In genomic region chr3:37608926-37609325, GRCm38 (mm10) we compare ENCODE assay signal across 13 mouse cellular contexts. TPM values are rescaled to one million over a fixed set of nuclear protein-coding genes. Genes with fewer than 3 reads are reported as not detected.
DNase-seq lines count a peak whose midpoint lies in the region; TF ChIP-seq lines count a peak whose summit lies in the region.
"Had no signal": no experiment of that assay in that cellular context is flagged by ENCODE, and none has a peak within 500 bp of the region (broad histone marks: within the 10 kb centered on the region; RNA-seq: fewer than 3 reads in every experiment).

No protein-coding gene starts in this region.

- peak; percentile 65 for TF ChIP-seq CTCF in layer of hippocampus, adult 2 months (conservative IDR thresholded peaks at IDR 0.05)
- TF ChIP-seq CTCF in bone marrow, adult 2 months (IDR thresholded peaks at IDR 0.05; ENCODE audit: control insufficient read depth, insufficient read depth, low read length), result 0 out of 2 replicates have a peak, but pooled peaks have one; percentile 26

- no peak for DNase-seq in layer of hippocampus, adult 2 months (ENCODE audit: low spot score in 2 of 2)
- DNase-seq in layer of hippocampus, adult 11-12 months (ENCODE audit: low spot score), result no peak
- peak; percentile 22 for DNase-seq in 3T3-L1 (ENCODE audit: low read depth, low spot score)
- DNase-seq in A20 (ENCODE audit: low read depth, low spot score), result peak; percentile 42
- no peak for DNase-seq in right cerebral cortex, adult 2 months (ENCODE audit: low spot score in 2 of 2)
- no peak for DNase-seq in adrenal gland, postnatal 4 days (ENCODE audit: low spot score in 2 of 2)
- DNase-seq: cerebellum, adult 9-10 months; gastrocnemius, postnatal 25 days had no signal

- no peak overlapping the region for H3K4me3 ChIP-seq in layer of hippocampus, adult 2 months
- H3K4me3 ChIP-seq in bone marrow, adult 2 months (replicated peaks; ENCODE audit: control insufficient read depth, low read depth, low read length), result no peak overlapping the region
- H3K4me3 ChIP-seq: embryonic facial prominence, embryonic 12.5 days; forebrain, embryonic 13.5 days; lung, embryonic 15.5 days; midbrain, embryonic 10.5 days had no signal

- 85% methylated on average over 4 of the region's 4 CpGs for WGBS in bone marrow, adult 2 months

- H3K27ac ChIP-seq in layer of hippocampus, adult 2 months, result no peak overlapping the region
- no peak overlapping the region for H3K27ac ChIP-seq in bone marrow, adult 2 months (ENCODE audit: control insufficient read depth, insufficient read depth, low read depth, low read length, poor library complexity)
- H3K27ac ChIP-seq: embryonic facial prominence, embryonic 12.5 days; forebrain, embryonic 13.5 days; lung, embryonic 15.5 days; midbrain, embryonic 10.5 days had no signal

- H3K4me1 ChIP-seq in bone marrow, adult 2 months (ENCODE audit: control insufficient read depth, insufficient read depth, low read length), result peaks cover 5% of the 10 kb centered on the region
- H3K4me1 ChIP-seq: lung, embryonic 15.5 days had no signal

- no peak for TF ChIP-seq POLR2A in bone marrow, adult 2 months (IDR thresholded peaks at IDR 0.05; ENCODE audit: borderline replicate concordance, control insufficient read depth, low read depth, low read length)

RNA-seq across cellular contexts. Expression of gene Spry1, which starts 30.8 kb away (rescaled TPM):
- 10 to 100 TPM; 12.1 to 13.1 TPM for total RNA-seq in layer of hippocampus, adult 2 months (2021)
- polyA plus RNA-seq in bone marrow, adult 2 months (2011; ENCODE audit: insufficient read depth, insufficient read length, low replicate concordance, missing spikeins), result 5.1 and 6.2 TPM in 2 replicates
- total RNA-seq in adrenal gland, postnatal 4 days (2021), result 10 to 100 TPM; 35.4 to 40.6 TPM

Comparison
In these comparisons a context has a peak if more than half of its experiments do, and no peak if none do; other contexts are left out.
1. DNase-seq: peak in 3T3-L1 (single experiment) and A20 (single experiment); none in layer of hippocampus, adult 2 months (0 of 2), layer of hippocampus, adult 11-12 months (single experiment), right cerebral cortex, adult 2 months (0 of 2) and adrenal gland, postnatal 4 days (0 of 2).